Mouse (Mus musculus) testis, adult 2 months (tissue): ENCODE measurements around the gene Tmod3. TPM values are rescaled to one million over a fixed set of nuclear protein-coding genes. Genes with fewer than 3 reads are reported as not detected.
A peak's percentile ranks its signal among the peaks of the same experiment; 100 is the strongest.

Experiments
- H3K27ac ChIP-seq: fragments of 200-500 bp; 2 replicates; pipeline ENCODE4 v1.5.1; 2012; ENCODE audit warnings: low read depth, low read length; ENCODE audit not compliant: control insufficient read depth, insufficient read depth
- H3K27me3 ChIP-seq: fragments of 200-500 bp; 2 replicates; pipeline ENCODE4 v1.6.1; 2012; ENCODE audit warnings: mild to moderate bottlenecking, low read length, moderate library complexity; ENCODE audit not compliant: control insufficient read depth, insufficient read depth
- H3K36me3 ChIP-seq: fragments of 200-500 bp; 2 replicates; pipeline ENCODE4 v1.6.1; 2012; ENCODE audit warnings: mild to moderate bottlenecking, low read length; ENCODE audit not compliant: control insufficient read depth, insufficient read depth
- H3K4me1 ChIP-seq: fragments of 200-500 bp; 2 replicates; pipeline ENCODE4 v1.6.1; 2012; ENCODE audit warnings: low read length; ENCODE audit not compliant: control insufficient read depth, insufficient read depth
- H3K4me3 ChIP-seq: fragments of 200-500 bp; 2 replicates; pipeline ENCODE4 v1.5.1; 2012; ENCODE audit warnings: low read depth, mild to moderate bottlenecking, low read length, moderate library complexity, mixed read lengths; ENCODE audit not compliant: control insufficient read depth
- CTCF ChIP-seq: fragments of 200-500 bp; IDR thresholded peaks from 2 replicates; pipeline ENCODE4 v1.5.1; 2012; ENCODE audit warnings: low read depth, mild to moderate bottlenecking, inconsistent platforms, low read length, moderate library complexity; ENCODE audit not compliant: control insufficient read depth, insufficient read depth, insufficient replicate concordance
- POLR2A ChIP-seq: fragments of 200-500 bp; IDR thresholded peaks from 2 replicates; pipeline ENCODE4 v1.6.1; 2012; ENCODE audit warnings: low read depth, mild to moderate bottlenecking, inconsistent platforms, low read length, moderate library complexity; ENCODE audit not compliant: control insufficient read depth
- polyA plus RNA-seq: library from polyadenylated mRNA; depleted of rRNA; stranded (reverse); fragments of >200 nt; gene quantifications from 2 replicates; pipeline ENCODE4 v1.2.3, GENCODE M21; 2012; rRNA removed

Tmod3 gene
- polyA plus RNA-seq, 1 experiment: 6.3 TPM

DNA sequence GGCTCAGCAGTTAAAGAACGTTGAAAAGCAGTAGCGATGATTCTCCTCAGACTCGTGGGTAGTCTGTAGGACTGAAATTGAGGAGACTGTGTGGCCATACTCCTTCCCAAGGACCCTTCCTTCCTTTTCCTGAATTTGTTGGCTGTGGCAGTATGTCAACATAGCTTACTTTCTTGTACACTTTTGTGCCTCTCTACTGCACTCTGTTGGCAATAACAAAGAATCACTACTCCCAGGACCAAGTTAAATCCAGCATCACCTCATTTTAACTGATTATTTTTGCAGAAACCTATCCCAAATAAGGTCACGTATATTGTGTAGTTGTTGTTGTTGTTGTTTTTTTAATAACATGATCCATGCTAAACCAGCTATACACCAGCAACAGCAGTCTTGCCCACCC lies 92.8 kb downstream of the Tmod3 start:
- H3K27me3 ChIP-seq: no peaks in the 10 kb centered on the region
- TF ChIP-seq POLR2A (no peak), CTCF (no peak)
- peaks cover 5% of the 10 kb centered on the region for H3K4me1 ChIP-seq
- no peaks in the 10 kb centered on the region; the same call in 1 of the 2 replicates for H3K36me3 ChIP-seq
- no peak overlapping the region for H3K4me3 ChIP-seq
- no peak overlapping the region for H3K27ac ChIP-seq

DNA sequence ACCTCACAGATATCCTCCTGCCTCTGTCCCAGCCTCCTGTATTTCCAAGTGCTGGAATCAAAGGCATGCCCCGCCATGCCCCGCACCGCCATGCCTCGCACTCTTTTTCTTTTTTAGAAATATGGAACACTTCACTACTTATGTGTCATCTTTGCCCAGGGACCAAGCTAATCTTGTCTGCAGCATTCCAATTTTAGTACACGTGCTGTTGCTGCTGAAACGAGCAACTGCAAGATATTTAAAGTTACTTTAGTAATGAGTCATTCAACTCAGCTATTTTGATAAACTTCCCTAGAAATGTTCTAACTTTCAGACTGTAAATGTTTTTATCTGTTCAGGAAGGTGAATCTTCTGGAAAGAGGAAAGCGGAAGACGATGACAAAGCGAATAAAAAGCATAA lies 93.6 kb downstream of the Tmod3 start:
- TF ChIP-seq POLR2A (no peak), CTCF (no peak)
- Histone ChIP-seq H3K27me3 (no peaks in the 10 kb centered on the region), H3K4me3 (no peak overlapping the region), H3K36me3 (no peaks in the 10 kb centered on the region; the same call in 1 of the 2 replicates), H3K4me1 (peaks cover 5% of the 10 kb centered on the region), H3K27ac (no peak overlapping the region)

DNA sequence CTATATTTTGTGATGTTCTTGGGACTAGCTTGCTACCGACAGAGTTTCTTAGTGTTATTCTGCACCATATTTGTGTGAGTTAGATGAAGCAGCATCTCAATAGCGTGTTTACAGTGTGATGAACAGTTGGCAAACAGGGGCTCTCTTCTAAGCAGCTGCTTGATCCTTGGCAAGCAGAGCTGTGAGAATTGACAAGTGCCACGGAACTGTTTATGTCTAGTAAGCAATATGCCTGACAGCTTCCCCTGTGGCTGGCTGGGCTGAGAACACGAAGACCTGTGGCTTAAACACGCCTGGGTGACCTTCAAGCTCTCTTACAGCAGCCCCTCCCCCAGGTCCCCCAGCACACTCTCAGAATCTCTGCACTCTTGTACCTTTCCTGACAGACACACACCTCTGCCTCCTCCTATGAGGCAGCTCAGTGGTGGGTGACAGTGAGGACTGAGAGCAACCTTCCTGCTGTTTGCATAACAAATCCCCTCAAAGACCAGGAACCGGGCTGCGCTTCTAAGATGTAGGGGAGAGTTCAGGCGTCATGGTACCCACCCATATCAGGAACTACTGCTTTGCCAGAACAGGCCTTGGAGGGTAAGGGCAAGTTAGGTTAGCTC lies 96.3 kb downstream of the Tmod3 start:
- H3K27ac ChIP-seq: no peak overlapping the region
- H3K4me3 ChIP-seq: no peak overlapping the region
- H3K4me1 ChIP-seq: peaks cover under 1% of the 10 kb centered on the region
- TF ChIP-seq POLR2A (no peak), CTCF (no peak)
- peaks cover 1% of the 10 kb centered on the region for H3K36me3 ChIP-seq
- H3K27me3 ChIP-seq: no peaks in the 10 kb centered on the region

DNA sequence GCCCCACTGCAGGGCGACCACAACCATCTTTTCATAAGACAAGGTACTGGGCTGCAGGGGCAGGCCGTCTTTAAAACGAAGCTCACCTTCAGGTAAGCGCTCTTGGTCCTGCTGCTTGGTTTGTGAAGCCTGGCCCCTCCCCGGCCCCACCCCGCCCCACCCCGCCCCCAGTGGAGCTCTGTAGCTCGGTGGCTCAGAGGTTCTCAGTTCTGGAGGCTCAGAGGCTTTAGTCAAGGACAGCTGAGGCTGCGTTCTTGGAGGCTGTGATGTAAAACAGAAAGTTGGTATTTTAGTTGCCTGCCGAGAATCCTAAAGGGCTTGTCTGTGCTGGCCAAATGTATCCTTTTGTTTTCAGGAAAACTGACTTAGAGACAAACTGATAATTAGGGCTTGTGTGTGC lies 103.8 kb downstream of the Tmod3 start:
- H3K36me3 ChIP-seq: peaks cover 4% of the 10 kb centered on the region
- H3K27me3 ChIP-seq: no peaks in the 10 kb centered on the region
- H3K4me1 ChIP-seq: peaks cover 2% of the 10 kb centered on the region
- H3K4me3 ChIP-seq: no peak overlapping the region
- H3K27ac ChIP-seq: no peak overlapping the region
- TF ChIP-seq POLR2A: no peak
- TF ChIP-seq CTCF: no peak

DNA sequence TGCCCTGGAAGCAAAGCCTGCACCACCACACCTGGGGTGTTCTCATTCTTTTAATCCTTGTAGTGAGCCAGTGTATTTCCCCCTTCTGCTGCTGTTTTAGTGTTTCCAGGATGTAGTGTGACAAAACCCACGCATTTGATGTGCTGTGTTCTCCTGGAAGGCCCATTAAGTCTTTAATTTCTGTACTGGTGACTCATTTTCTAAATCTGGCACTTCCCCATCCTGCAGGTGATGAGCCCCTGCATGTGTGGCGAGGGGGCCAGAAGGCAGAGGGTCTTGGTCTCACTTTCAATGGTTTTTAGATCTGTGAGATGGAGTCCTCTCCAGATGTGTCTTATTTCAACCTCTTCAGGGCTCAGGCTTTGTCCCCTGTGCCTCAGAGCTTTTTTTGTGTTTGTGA lies 105.5 kb downstream of the Tmod3 start:
- H3K27ac ChIP-seq: 0 out of 2 replicates have a peak overlapping the region, but pooled peaks have one; percentile 19
- H3K4me3 ChIP-seq: no peak overlapping the region
- peaks cover 2% of the 10 kb centered on the region for H3K4me1 ChIP-seq
- H3K27me3 ChIP-seq: no peaks in the 10 kb centered on the region
- TF ChIP-seq POLR2A (no peak), CTCF (no peak)
- H3K36me3 ChIP-seq: peaks cover 3% of the 10 kb centered on the region

DNA sequence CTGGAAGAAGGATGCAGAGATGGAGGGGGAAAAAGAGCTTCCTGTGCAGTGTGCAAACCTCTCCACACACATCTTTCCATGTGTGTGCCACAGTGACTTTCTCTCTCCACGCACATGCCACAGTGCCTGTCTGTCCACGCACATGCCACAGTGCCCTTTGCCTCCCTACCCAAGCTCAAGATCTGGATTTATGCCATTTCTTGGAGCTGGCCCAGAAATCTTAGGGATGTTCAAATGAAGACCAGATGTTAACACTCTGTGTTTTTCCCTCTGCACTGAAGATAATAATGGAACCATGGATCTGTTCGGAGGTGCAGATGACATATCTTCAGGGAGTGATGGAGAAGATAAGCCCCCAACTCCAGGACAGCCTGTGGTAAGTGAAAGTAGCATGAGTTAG lies 111.4 kb downstream of the Tmod3 start:
- H3K36me3 ChIP-seq: peaks cover 8% of the 10 kb centered on the region

More for the DNA sequence above, 111.4 kb downstream of the Tmod3 start:
- no peaks in the 10 kb centered on the region for H3K27me3 ChIP-seq
- no peak overlapping the region for H3K4me3 ChIP-seq
- TF ChIP-seq CTCF: no peak
- TF ChIP-seq POLR2A: no peak
- H3K4me1 ChIP-seq: no peaks in the 10 kb centered on the region
- H3K27ac ChIP-seq: no peak overlapping the region

Other genes starting within 250 kb of the Tmod3 start
- 0.08 TPM in 1 of 2 replicates, not detected in the other for gene Bcl2l10, start 211.9 kb downstream of the Tmod3 start, polyA plus RNA-seq
- 204 and 209 TPM in 2 replicates for gene Mapk6, start 149.7 kb downstream of the Tmod3 start, polyA plus RNA-seq
- 12.2 and 13.6 TPM in 2 replicates for gene Leo1, start 118.1 kb downstream of the Tmod3 start, polyA plus RNA-seq
- gene Tmod2, start 51.7 kb upstream of the Tmod3 start, polyA plus RNA-seq: 43.4 and 49.6 TPM in 2 replicates
- 3.3 and 3.5 TPM in 2 replicates for gene Lysmd2, start 66.1 kb upstream of the Tmod3 start, polyA plus RNA-seq
- gene Scg3, start 124.4 kb upstream of the Tmod3 start, polyA plus RNA-seq: 0.28 and 0.52 TPM in 2 replicates
- gene Bmp5, start 215.7 kb upstream of the Tmod3 start, polyA plus RNA-seq: 0.20 and 0.27 TPM in 2 replicates